Mouse (Mus musculus): Measurements from ENCODE around the gene Nrk.
A peak's percentile ranks its signal among the peaks of the same experiment; 100 is the strongest.

The Nrk gene

GRCm38 (mm10) chrX:138914041-138914776 lies at the start of gene Nrk:
TSS of gene Nrk (plus strand) at chrX:138914430.
- DNase-seq (ENCODE audit: low read depth): no peak

GRCm38 (mm10) chrX:138913366-138913765 lies 864 bp upstream of the Nrk start:
- no peak for DNase-seq (ENCODE audit: low read depth)

- DNase-seq (ENCODE audit: low read depth): no peak
Observed at GRCm38 (mm10) chrX:138914777-138915114, 516 bp downstream of the Nrk start.

GRCm38 (mm10) chrX:138919030-138919429 lies 4.8 kb downstream of the Nrk start:
- DNase-seq (ENCODE audit: low read depth): no peak

- no peak for DNase-seq (ENCODE audit: low read depth)
Observed at GRCm38 (mm10) chrX:138943905-138944304, 29.7 kb downstream of the Nrk start.

GRCm38 (mm10) chrX:138960713-138961112 lies 46.5 kb downstream of the Nrk start:
- no peak for DNase-seq (ENCODE audit: low read depth)

- no peak for DNase-seq (ENCODE audit: low read depth)
Observed at GRCm38 (mm10) chrX:138978501-138978900, 64.3 kb downstream of the Nrk start.

GRCm38 (mm10) chrX:138979249-138979648 lies 65.0 kb downstream of the Nrk start:
- DNase-seq (ENCODE audit: low read depth): no peak

- DNase-seq (ENCODE audit: low read depth): no peak
Observed at GRCm38 (mm10) chrX:139014524-139014923, 100.3 kb downstream of the Nrk start.

- DNase-seq (ENCODE audit: low read depth): peak; percentile 15
Observed at GRCm38 (mm10) chrX:139016540-139016939, 102.3 kb downstream of the Nrk start.

- DNase-seq (ENCODE audit: low read depth): no peak
Observed at GRCm38 (mm10) chrX:139026532-139027097, 112.4 kb downstream of the Nrk start.

GRCm38 (mm10) chrX:139027296-139027695 lies 113.1 kb downstream of the Nrk start:
- no peak for DNase-seq (ENCODE audit: low read depth)

- DNase-seq (ENCODE audit: low read depth): no peak
Observed at GRCm38 (mm10) chrX:139027909-139028308, 113.7 kb downstream of the Nrk start.

GRCm38 (mm10) chrX:139037666-139038065 lies 123.4 kb downstream of the Nrk start:
- no peak for DNase-seq (ENCODE audit: low read depth)

- no peak for DNase-seq (ENCODE audit: low read depth)
Observed at GRCm38 (mm10) chrX:139039314-139039713, 125.1 kb downstream of the Nrk start.

- no peak for DNase-seq (ENCODE audit: low read depth)
Observed at GRCm38 (mm10) chrX:139041148-139041547, 126.9 kb downstream of the Nrk start.

GRCm38 (mm10) chrX:139051976-139052375 lies 137.7 kb downstream of the Nrk start:
- DNase-seq (ENCODE audit: low read depth): peak; percentile 69

GRCm38 (mm10) chrX:139053149-139053548 lies 138.9 kb downstream of the Nrk start:
- DNase-seq (ENCODE audit: low read depth): no peak

All from 416B (cell line).